In the genomic region with DNA sequence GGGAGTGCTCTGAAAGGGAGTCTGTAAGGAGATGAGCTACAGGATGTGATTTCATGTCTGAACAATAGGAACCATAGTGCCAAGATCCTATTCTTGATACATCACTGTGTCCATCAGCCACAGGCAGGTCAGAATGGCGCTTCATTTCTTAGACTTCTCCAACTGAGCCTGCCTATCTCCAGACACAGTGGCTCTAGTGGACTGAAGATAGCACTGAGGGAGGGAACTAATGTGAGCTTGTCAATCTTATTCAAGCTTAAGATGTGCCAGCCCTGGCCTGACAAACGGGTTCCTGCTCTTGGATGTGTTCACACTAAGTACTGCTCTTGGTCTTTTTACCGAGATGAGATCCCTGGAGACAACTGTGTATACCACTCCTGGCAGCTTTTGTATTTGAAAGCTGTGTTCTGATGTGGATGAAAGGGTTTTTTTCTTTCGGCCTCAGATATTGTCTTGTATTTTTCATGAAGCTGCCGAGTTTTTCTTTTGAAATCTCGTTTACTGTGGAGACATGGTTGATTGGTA, we compare ENCODE assay signal across 22 mouse cellular contexts. TPM values are rescaled to one million over a fixed set of nuclear protein-coding genes. Genes with fewer than 3 reads are reported as not detected.
"Had no signal": no experiment of that assay in that cellular context is flagged by ENCODE, and none has a peak within 500 bp of the region (broad histone marks: within the 10 kb centered on the region; RNA-seq: fewer than 3 reads in every experiment).

No protein-coding gene starts in this region.

- H3K27me3 ChIP-seq: liver, embryonic 13.5 days; neural tube, embryonic 13.5 days had no signal

- H3K4me2 ChIP-seq: liver, embryonic 13.5 days; neural tube, embryonic 13.5 days had no signal

- ATAC-seq: intestine, postnatal 0 days had no signal

- H3K9ac ChIP-seq: liver, embryonic 13.5 days; neural tube, embryonic 13.5 days had no signal

- DNase-seq: kidney, adult 2 months; kidney, postnatal 25 days; layer of hippocampus, postnatal 36 days; liver, embryonic 13.5 days; lung, adult 2 months; lung, postnatal 14 days; lung, postnatal 4 days; right cerebral cortex, adult 18-20 months; right cerebral cortex, postnatal 14 days; right cerebral cortex, postnatal 4 days; thymus, adult 2 months; thymus, postnatal 14 days; thymus, postnatal 4 days had no signal

- H3K4me1 ChIP-seq: liver, embryonic 13.5 days had no signal

- H3K36me3 ChIP-seq: liver, embryonic 13.5 days; neural tube, embryonic 13.5 days had no signal

- H3K4me3 ChIP-seq: left cerebral cortex, adult 2 months; liver, embryonic 13.5 days; myocyte; neural tube, embryonic 13.5 days had no signal

- H3K27ac ChIP-seq: kidney, postnatal 0 days; left cerebral cortex, adult 2 months; liver, embryonic 13.5 days; neural tube, embryonic 13.5 days; stomach, postnatal 0 days had no signal

- H3K9me3 ChIP-seq: liver, embryonic 13.5 days; neural tube, embryonic 13.5 days had no signal

RNA-seq across cellular contexts. Expression of a gene that starts 54.5 kb away (rescaled TPM):
- total RNA-seq: layer of hippocampus, postnatal 10 days; left cerebral cortex, postnatal 10 days had no signal
- polyA plus RNA-seq: kidney, embryonic 14.5 days; myocyte had no signal
